Mouse (Mus musculus): ENCODE measurements around the gene Ebna1bp2.

Ebna1bp2 gene

DNA sequence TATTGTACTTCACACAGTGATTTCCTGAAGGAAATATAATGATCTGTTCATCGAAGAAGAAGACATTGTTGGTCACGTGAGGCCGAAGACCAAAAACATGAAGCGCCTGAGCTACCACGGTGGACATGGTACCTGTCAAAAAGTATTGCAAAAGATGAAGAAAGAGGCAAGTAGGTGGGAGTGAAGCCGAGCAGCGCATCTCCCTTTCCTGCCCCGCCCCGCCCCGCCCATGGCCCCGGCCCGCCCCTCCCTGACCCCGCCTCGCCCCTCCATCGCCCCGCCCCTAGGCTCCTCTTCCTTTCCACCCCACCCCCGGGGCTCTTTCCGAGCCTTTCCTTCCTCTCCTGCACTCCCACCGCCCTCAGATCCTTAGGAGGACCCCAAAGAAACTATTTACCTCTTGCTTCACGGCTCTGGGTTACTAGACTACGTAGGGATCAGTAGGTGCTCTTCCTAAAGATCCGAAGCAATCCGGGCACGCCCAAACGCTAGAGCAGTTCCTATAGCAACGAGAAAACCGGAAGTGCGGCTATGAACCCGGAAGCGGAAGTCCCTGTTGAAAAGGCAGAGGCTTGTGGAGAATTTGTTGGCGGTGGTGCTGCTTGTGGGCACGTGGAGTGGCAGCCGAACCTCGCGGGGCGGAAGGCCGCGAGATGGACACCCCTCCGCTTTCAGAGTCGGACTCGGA is at the start of gene Ebna1bp2, which contains the start of gene Cfap57:
Gene Ebna1bp2 (plus strand): TSS at position 521 of the 688 bp plus-strand sequence.
Gene Cfap57 (minus strand): TSS at position 499 of the 688 bp plus-strand sequence.
- DNase-seq, result peak; percentile 89

DNA sequence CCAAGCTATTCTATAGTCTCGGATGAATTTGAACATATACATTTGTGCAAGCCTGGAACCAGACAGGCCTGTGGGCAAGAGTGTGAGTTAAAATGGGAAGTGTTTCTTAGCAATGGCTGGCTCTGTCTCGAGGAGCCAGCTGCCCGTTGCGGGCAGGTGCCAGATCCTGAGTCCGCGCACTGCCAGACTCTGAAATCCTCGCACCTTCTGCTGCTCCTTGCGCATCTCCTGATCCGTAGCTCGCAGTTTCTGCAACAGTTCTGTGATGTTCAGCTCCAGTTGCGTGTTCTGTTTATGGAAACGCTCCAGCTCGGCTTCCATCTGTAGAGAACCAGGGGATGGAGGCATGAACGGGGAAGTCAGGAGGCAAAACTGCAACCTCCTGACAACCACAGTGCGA is 49.2 kb upstream of the Ebna1bp2 start:
- peak; percentile 70 for DNase-seq

DNA sequence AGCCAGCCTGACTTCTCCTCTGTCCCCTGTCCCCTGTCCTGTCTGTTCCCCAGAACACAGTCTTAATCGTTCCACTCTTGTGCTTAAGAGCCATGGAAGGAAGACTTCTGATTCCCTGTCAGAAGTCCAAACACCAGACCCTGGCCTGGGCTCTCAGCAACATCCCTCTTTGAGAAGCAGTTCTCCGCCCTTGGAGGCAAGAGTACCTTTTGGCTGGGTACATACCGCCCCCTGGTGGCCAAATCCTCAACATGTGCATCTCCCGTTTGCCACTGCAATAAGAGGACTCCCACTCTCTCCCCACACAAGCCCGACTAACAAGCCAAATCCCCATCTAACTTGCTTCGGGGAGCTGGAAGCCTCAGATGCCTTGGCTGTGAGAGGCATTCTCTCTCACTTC is 44.5 kb upstream of the Ebna1bp2 start:
- DNase-seq, result peak; percentile 86

DNA sequence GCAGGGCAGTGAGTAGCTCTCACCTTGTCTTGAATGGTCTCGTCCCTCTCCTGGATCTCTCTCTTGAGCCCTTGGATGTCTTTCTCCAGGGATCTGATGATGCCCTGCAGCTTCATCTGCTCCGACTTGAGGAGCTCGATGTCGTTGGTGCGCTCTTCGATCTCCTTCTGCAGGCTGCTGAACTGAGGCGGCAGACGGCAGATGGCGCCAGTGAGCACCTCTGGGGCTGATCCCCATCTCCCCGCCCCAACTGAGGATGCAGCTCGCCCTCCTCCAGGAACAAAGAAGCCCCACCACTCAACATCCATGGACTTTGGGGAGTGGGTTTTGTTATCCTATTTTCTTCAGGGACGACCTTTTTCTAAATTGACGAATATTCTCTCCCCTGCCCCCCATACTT is 41.3 kb upstream of the Ebna1bp2 start:
- DNase-seq, result no peak

DNA sequence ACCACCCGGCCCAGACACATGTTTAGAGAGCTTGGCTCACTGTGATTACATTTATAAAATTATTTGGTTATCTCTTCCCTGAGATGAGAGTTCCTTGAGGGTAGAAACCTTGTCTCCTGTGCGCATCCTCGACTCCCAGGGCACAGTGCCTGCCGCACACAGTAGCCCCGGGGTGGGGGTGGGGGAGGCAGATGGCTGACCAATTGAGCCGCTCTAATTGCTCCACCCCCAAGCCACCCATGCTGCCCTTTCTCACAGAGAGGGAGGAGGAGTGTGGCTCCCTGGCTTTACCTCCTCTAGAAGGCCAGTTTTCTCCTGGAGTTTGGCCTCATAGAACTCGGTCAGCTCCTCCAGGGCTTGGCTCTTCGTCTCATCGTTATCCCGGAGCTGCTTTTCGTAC is 39.1 kb upstream of the Ebna1bp2 start:
- no peak for DNase-seq

DNA sequence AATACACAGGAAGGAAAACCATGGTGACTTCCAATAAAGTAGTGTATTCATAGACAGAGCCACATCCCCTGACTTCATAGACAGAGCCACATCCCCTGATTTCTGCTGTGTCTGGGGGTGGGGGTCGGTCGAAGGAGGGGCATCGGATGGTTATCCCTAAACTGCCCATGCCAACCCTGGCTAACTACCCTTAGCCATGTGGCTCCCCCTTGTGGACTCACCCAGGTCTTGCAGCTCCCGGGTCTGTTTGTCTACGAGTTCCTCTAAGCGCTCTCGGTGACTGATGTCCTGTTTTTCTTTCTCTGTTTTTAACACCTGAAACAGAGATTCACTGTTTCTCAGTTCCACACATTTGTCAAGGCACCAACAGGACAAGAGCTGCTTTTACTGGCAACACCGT is 38.0 kb upstream of the Ebna1bp2 start:
- no peak for DNase-seq

DNA sequence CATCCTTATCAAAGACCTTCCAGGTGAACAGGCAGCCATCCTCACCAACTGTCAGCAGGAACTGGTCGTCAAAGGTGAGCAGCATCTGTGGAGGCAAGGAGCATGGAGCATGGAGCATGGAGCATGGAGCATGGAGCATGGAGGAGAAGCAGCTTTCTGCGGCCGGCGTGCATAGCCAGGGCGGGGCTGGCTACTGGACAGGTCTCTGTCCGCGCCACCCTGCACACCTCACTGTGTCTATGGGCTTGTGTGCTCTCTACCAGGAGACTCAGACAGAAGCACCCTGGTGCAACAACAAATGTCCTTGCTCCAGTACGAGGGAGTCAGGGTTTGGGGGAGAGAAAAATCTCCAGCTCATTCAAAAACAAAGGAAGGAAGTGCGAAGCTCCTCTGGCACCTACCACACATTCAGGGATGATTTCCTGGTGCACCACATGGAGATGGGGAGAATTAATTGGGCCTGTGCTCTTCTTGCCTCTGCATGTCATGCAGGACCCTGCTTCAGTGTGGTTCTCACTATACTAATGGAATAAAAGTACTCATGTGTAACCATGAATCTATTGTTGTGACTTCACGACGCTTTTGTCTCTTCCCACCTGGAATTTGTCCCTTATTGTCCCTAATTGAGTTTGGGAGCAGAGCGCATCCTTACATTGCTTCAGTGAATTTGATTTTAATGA is 31.4 kb upstream of the Ebna1bp2 start:
- DNase-seq, result no peak

DNA sequence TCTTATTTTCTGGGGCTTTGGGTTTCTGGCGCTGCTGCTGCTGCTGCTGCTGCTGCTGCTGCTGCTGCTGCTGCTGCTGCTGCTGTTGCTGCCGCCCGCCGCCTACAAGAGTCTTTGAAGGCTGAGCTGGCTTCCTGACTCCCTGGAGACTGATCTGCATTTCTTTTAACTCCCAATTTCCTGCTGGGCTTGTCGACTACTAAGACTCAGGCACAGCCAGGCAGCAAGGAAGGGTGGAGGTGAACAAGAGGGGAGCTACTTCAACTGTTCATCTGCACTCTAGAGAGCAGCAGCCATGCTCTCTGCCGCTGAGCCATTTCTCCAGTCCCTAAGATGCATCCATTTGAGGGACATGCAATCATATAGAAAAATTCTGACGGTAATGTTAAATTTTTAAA is 30.9 kb upstream of the Ebna1bp2 start:
- no peak for DNase-seq

DNA sequence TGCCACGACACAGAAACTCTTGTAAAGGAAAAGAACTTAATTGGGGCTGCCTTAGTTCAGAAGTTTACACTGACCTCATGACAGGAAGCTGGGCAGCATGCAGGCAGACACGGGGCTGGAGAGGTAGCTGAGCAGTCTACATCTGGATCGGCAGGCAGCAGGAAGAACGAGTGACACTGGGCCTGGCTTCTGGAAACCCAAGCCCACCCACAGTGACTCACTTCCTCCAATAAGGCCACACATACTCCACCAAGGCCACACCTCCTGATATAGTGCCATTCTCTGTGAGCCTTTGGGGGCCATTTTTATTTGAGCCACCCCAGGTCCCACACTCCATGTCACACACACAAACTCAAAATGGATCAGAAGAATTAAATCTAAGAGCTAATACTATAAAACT is 16.5 kb upstream of the Ebna1bp2 start:
- no peak for DNase-seq

DNA sequence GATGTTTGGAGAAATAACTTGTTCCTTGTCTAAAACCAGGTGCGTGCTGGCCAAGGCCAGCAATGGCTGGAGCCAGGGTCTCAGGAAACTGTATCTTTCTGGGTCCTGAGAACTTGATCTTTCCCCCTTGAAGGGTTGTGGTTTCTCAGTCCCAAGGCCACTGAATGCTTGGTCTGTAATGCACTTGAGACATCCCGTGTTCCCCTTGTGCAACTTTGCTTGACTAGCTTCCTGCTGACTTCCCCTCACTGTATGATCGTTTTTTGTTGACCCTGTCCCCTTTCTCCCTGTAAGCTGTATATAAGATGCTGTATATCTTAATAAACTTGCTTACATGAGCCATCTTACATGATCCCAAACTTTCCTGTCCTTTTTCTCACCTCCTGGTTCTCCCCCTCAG is 10.8 kb upstream of the Ebna1bp2 start:
- DNase-seq, result no peak

DNA sequence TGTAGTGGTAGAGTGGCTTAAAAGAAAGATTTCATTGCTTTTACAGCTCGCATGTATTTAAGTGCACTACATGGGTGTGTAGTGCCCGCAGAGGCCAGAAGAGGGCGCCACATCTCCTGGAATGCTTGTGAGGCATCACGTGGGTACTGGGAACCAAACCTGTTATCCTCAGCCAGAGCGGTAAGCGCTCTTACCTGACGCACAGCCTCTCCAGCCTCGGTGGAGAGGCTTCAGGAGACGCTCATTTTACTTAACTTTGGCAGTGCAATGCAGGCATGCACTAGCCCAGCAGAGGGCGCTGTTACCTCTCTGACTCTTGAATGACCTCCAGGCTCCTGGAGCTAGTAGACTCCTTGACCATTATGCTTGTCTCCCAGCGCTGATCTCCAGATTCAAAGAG is 8.0 kb upstream of the Ebna1bp2 start:
- no peak for DNase-seq

DNA sequence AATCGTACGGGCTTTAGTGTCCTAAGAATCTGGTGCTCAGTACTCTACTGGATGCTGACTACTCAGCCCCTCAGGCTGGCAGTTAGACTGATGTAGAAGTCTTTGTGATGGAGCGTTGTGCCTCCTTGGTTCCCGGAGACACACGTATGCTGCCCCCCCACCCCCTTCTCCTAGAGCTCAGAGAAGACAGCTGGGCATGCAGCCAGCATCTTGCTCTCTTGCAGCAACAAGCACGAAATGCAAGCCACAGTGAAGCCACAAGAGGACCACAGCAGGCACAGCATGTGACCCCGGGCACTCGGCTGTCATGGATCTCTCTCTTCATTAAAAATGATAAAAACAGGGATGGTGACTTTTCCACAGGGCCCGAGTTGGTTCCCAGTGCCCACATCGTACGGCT is 5.2 kb upstream of the Ebna1bp2 start:
- DNase-seq, result no peak

DNA sequence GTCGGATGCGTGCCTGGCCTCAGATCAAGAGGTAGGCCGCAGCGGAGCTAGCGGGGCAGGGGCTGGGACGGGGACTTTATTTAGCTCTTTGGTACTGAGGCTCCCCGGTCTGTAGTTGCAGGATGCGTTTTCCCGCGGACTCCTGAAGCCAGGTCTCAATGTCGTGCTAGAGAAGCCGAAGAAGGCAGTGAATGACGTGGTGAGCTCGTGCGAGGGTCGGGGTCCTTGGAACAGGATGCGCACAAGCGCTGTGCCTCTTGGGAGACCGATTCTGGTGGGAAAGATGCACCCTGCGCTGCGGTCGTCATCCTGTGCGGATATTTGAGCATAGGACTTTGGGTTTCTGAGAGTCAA is 345 bp downstream of the Ebna1bp2 start:
- DNase-seq, result no peak

DNA sequence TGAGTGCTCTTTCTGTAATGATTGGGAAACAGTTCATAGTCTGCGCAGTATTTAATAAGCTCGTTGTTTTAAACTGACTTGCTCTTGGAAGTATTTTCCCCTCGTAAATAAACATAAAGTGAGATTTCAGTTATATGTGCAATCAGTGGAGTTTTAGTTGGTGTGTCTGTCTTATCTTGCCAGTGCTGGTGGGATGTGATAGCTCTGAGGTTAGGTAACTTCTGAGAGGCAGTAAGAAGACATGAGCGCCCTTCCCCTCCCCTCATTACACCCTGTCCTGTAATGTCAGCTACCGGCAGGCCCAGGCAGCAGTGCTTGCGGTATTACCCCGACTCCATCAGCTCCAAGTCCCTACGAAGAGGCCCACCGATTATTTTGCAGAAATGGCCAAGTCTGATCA is 1.2 kb downstream of the Ebna1bp2 start:
- DNase-seq, result no peak

DNA sequence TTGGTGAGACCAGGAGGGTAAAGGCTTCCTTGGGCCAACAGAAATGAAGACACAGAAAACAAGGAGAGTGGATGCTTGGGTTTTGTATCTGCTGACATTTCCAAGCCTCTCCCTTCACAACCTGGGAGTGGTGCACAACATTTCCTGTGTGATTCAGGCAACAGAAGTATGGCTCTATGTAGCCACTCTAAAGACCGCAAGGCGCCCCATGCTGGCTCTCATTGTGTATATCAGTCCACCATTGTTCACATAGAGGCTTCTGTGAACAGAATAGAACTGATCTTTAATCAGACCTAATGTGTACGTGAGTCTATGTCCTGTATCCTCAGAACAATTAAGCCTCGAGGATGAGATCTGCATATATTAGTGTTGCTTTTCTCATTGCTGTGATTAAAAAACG is 9.7 kb downstream of the Ebna1bp2 start:
- no peak for DNase-seq

DNA sequence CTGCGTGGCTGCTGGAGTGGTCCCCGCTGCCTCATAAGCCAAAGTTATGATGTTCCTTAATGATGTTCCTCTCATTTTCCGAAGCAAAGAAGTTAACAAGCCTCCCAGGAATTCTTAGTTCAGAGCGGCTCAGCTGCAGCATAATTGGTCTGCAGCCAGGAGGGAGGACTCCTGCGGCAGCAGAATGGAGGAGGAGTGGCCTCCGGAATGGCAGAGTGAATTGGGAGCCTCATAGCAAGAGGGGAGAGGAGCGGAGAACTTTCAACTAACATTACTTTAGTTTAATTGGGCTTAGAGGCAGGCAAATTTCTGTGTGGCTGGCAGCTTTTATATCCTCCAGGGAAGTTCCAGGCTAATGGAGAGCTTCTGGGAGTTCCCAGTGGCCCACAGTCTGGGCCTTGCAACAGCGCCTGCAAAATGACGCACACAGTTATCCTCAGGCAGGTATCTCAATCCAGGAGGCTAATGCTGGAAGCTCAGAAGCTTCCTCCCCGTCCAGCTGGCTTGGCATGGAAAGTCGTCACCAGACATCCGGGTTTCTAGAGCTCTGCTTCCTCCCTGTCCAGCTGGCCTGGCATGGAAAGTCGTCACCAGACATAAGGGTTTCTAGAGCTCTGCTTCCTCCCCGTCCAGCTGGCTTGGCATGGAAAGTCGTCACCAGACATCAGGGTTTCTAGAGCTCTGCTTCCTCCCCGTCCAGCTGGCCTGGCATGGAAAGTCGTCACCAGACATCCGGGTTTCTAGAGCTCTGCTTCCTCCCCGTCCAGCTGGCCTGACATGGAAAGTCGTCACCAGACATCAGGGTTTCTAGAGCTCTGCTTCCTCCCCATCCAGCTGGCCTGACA is 22.0 kb downstream of the Ebna1bp2 start:
- peak; percentile 11 for DNase-seq

DNA sequence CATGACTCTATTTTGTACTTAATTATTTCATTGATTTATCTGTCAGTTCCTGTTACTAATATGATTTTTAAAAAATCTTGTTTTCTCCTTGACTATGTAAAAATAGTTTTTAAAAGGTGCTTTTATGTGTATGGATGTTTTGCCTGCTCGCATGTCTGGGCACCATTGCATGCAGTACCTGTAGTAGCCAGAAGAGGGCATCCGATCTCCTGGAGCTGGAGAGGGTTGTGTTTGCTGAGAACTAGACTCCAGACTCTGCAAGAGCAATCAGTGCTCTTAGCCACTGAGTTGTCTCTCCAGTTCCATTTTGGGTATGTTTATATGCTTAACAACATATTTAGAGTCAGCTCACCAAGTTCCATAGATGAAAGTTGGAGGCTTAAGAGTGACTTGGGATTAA is 24.6 kb downstream of the Ebna1bp2 start:
- DNase-seq, result peak; percentile 34

DNA sequence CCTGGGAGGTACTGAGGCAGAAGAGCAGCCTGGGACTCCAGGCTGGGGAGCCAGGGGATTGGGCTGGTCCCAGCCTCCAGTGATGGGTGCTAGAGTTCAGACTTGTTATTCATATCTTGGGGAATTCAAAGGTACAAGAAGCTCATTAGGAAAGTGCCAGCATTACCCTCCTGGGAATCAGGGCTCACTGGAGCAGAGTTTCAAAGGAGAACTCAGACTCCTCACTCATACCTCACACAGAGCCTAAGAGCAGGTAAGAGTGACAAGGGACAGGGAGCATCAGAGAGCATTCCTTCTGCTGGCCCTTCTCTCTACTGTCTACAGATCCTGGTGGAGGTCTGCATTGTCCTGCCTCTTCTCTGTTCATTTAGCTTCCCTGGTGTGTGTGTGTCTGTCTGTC is 38.1 kb downstream of the Ebna1bp2 start, which contains the start of gene Olfr62:
Gene Olfr62 (plus strand): TSS at position 301 of the 400 bp plus-strand sequence.
- DNase-seq, result no peak
